Mouse (Mus musculus): ENCODE measurements around the gene Olfr576. TPM values are rescaled to one million over a fixed set of nuclear protein-coding genes. Genes with fewer than 3 reads are reported as not detected.

Gene Olfr576
- polyA plus RNA-seq (2014; fragmentation: Illumina TruSeq; extraction: RNeasy Lipid Tissue Mini Kit (QIAGEN cat#74804); ENCODE audit: low read depth, low replicate concordance) = not detected

DNA sequence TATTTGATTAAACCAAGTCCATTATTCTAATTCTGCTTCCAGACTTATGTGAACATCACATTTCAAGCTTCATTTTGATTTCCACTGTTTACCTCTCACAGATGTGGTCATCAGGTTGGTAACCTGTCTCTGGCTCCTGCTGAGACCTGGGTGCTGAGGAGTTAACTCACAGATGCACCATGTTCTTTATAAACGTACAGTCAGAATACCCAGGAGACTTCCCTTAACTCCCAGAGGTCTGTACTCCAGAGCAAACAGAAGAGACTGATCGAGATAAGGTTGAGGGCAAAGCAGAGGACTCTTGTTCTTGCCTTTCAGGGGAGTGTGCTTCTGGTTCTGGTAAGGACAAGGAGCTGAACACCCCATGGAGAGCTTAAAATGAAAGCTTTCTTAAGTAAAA lies at the start of gene Olfr576:
Olfr576 (plus strand) TSS at position 301 of the 400 bp plus-strand sequence.

DNA sequence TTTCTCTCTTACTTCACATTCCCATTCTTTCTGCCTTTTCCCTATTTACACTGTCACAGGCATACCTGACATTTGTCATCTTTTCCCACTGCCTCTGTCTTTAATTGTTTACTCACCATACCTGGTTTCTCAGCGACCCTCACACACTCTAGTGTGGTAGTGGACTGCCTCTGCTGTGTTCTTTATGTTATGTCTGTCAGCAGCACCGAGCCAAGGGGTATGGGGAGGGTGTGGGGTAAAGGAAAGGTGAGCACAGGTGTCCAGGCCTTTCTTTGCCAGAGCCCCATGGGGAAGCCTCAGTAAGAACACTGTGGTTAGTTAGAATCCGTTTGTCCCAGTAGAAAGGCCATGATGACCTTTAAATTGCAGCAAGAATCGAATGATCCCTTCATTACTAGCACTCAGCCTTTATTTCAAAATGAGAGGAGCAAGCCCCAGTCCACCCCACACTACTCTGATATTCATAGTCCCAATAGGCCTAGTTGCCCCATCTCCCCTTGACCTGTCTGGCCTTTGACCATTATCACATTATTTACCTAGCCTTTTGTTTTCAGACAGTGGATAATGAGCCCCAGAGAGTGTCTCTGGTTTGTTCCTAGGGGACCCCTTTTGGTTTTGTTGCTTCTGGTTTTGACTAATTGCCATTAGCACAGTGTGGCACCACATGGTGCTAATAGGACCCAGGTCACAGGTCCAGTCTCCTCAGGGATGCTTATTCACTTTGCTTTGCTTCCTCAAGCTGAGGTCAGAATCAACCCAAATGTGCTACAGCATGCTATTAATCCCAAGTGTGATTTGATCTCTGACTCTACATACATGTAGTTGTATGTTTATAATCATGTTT lies 45.2 kb upstream of the Olfr576 start, which contains the start of gene Olfr571:
Olfr571 (minus strand) TSS at position 505 of the 844 bp plus-strand sequence.

DNA sequence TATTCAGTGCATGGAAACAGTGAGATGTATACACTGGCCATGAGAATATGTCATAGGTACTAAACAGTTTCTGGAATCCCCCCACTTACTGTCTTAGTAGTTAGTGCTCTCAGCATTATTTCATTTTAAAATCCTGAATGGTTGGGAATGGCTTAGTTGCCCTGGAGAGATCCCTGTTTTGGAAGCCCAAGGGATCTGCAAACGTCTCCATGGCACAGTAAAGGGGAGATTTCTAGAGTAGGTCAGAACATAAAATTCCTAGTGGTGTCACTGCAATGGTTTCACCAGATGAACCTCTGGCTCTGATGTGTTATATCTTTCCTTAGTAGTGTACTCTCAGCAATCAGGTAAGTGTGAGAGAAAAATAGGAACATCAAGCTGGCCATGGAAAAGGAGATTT lies 38.4 kb upstream of the Olfr576 start, which contains the start of gene Olfr572:
Olfr572 (plus strand) TSS at position 301 of the 400 bp plus-strand sequence.

DNA sequence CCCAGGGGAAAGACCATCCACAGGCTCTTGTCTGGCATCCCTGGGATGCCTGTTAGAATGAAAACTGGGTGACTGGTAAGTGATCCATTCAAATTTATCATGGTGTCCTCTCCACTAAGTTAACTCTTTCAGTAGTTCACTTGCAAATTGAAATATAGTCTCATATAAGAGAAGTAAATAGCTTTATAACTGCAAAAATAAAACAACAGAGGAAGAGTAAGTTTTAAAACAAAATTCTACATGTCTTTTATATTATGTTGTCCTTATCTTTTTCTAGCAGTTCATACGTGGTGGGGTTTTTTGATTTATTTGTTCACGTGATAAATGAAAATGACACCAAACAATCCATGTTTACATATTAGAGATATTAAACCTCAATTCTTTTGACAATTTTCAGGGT lies 20.0 kb upstream of the Olfr576 start, which contains the start of gene Olfr573-ps1:
Olfr573-ps1 (minus strand) TSS at position 101 of the 400 bp plus-strand sequence.

DNA sequence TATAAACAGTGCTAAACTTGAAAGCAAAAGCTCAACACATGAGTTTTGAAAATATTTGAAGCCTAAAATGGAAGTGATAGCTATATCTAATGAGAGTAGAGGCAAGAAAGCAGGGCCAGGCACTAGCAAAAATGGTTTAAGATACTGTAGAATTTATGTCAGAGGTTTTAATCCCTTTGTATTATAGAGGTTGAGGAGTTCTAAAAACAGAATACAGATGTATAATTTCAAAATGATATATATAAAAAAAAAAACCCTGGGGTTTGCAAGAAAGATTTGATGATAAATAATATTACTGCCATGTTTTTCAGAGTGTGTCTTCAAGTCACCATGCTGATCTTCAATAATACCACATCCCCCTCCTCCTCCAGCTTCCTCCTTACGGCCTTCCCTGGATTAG lies 14.3 kb upstream of the Olfr576 start, which contains the start of gene Olfr574:
Olfr574 (plus strand) TSS at position 301 of the 400 bp plus-strand sequence.

DNA sequence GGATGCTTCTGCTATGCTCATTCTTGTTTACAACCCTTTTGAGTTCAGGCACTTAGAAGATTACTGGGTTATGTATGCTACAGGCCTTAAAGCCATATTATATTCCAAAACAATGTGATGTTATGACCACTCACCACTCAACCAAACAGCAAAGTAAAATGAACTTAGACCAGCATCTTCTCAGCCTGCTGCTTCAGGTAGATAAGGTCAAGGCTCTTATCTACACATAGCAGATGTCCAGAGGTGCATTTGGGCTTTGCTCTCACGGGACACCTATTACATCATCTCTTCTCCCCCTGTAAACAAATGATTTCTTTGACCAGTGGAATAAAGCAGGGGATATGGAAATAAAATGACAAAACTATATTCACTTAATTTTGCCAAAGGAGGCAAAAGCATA lies 3.9 kb upstream of the Olfr576 start, which contains the start of gene Olfr575:
Olfr575 (minus strand) TSS at position 183 of the 400 bp plus-strand sequence.

DNA sequence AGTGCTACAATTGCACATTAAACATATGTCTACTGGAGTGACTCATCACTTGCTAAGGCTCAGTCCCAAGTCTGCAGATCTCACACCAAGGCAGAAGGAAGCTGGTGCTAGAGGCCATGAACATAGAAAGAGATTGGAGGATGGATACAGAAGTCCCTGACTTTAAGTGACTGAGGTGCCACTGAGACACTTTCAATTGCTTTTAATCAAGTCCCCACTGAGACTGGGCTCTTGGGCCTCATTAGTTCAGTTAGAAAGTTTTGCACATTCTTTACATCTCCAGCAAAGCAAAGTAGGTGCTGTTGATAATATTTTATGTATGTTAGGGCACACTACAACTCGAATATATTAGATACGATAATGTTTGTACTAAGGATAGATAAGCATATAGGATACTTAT lies 13.4 kb downstream of the Olfr576 start, which contains the start of gene Olfr577:
Olfr577 (minus strand) TSS at position 101 of the 400 bp plus-strand sequence.

DNA sequence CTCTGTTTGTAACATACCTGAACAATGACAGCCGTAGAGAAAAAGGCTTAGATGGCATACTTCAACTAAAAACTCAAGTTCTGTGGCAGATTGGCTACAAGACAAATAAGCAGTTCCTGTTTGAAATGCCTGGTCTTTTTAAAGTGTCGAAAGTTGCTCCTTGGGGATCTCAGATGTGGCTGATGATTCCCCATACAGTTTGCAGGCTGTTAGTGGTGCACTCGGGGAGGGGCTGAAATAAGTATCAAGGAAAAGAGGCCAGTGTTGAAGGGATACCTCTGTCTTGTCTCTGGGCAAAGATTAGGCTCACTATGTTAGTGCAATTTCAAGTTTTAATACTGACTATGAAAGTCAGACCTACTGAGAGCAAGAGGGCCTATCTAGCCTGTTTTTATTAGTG lies 26.8 kb downstream of the Olfr576 start, which contains the start of gene Olfr578:
Olfr578 (minus strand) TSS at position 101 of the 400 bp plus-strand sequence.

Other genes with a start within 250 kb of the Olfr576 start
- not detected for gene Olfr33, start 243.6 kb upstream of the Olfr576 start, polyA plus RNA-seq (2014; fragmentation: Illumina TruSeq; extraction: RNeasy Lipid Tissue Mini Kit (QIAGEN cat#74804); ENCODE audit: low read depth, low replicate concordance)
- not detected for gene Olfr559, start 235.2 kb upstream of the Olfr576 start, polyA plus RNA-seq (2014; fragmentation: Illumina TruSeq; extraction: RNeasy Lipid Tissue Mini Kit (QIAGEN cat#74804); ENCODE audit: low read depth, low replicate concordance)
- gene Olfr560, start 203.3 kb upstream of the Olfr576 start, polyA plus RNA-seq (2014; fragmentation: Illumina TruSeq; extraction: RNeasy Lipid Tissue Mini Kit (QIAGEN cat#74804); ENCODE audit: low read depth, low replicate concordance) = not detected
- gene Olfr78, start 203.2 kb upstream of the Olfr576 start, polyA plus RNA-seq (2014; fragmentation: Illumina TruSeq; extraction: RNeasy Lipid Tissue Mini Kit (QIAGEN cat#74804); ENCODE audit: low read depth, low replicate concordance) = not detected
- not detected for gene Olfr561, start 191.4 kb upstream of the Olfr576 start, polyA plus RNA-seq (2014; fragmentation: Illumina TruSeq; extraction: RNeasy Lipid Tissue Mini Kit (QIAGEN cat#74804); ENCODE audit: low read depth, low replicate concordance)
- not detected for gene Olfr564, start 159.2 kb upstream of the Olfr576 start, polyA plus RNA-seq (2014; fragmentation: Illumina TruSeq; extraction: RNeasy Lipid Tissue Mini Kit (QIAGEN cat#74804); ENCODE audit: low read depth, low replicate concordance)
- gene Olfr566, start 103.9 kb upstream of the Olfr576 start, polyA plus RNA-seq (2014; fragmentation: Illumina TruSeq; extraction: RNeasy Lipid Tissue Mini Kit (QIAGEN cat#74804); ENCODE audit: low read depth, low replicate concordance) = not detected
- gene Olfr568, start 85.5 kb upstream of the Olfr576 start, polyA plus RNA-seq (2014; fragmentation: Illumina TruSeq; extraction: RNeasy Lipid Tissue Mini Kit (QIAGEN cat#74804); ENCODE audit: low read depth, low replicate concordance) = not detected
- not detected for gene Olfr569, start 71.8 kb upstream of the Olfr576 start, polyA plus RNA-seq (2014; fragmentation: Illumina TruSeq; extraction: RNeasy Lipid Tissue Mini Kit (QIAGEN cat#74804); ENCODE audit: low read depth, low replicate concordance)
- not detected for gene Olfr570, start 68.1 kb upstream of the Olfr576 start, polyA plus RNA-seq (2014; fragmentation: Illumina TruSeq; extraction: RNeasy Lipid Tissue Mini Kit (QIAGEN cat#74804); ENCODE audit: low read depth, low replicate concordance)
- not detected for gene Olfr571, start 45.1 kb upstream of the Olfr576 start, polyA plus RNA-seq (2014; fragmentation: Illumina TruSeq; extraction: RNeasy Lipid Tissue Mini Kit (QIAGEN cat#74804); ENCODE audit: low read depth, low replicate concordance)
- not detected for gene Olfr572, start 38.3 kb upstream of the Olfr576 start, polyA plus RNA-seq (2014; fragmentation: Illumina TruSeq; extraction: RNeasy Lipid Tissue Mini Kit (QIAGEN cat#74804); ENCODE audit: low read depth, low replicate concordance)
- not detected for gene Olfr573-ps1, start 20.1 kb upstream of the Olfr576 start, polyA plus RNA-seq (2014; fragmentation: Illumina TruSeq; extraction: RNeasy Lipid Tissue Mini Kit (QIAGEN cat#74804); ENCODE audit: low read depth, low replicate concordance)
- not detected for gene Olfr574, start 14.2 kb upstream of the Olfr576 start, polyA plus RNA-seq (2014; fragmentation: Illumina TruSeq; extraction: RNeasy Lipid Tissue Mini Kit (QIAGEN cat#74804); ENCODE audit: low read depth, low replicate concordance)
- not detected for gene Olfr575, start 3.9 kb upstream of the Olfr576 start, polyA plus RNA-seq (2014; fragmentation: Illumina TruSeq; extraction: RNeasy Lipid Tissue Mini Kit (QIAGEN cat#74804); ENCODE audit: low read depth, low replicate concordance)
- gene Olfr577, start 13.3 kb downstream of the Olfr576 start, polyA plus RNA-seq (2014; fragmentation: Illumina TruSeq; extraction: RNeasy Lipid Tissue Mini Kit (QIAGEN cat#74804); ENCODE audit: low read depth, low replicate concordance) = not detected
- not detected for gene Olfr578, start 26.7 kb downstream of the Olfr576 start, polyA plus RNA-seq (2014; fragmentation: Illumina TruSeq; extraction: RNeasy Lipid Tissue Mini Kit (QIAGEN cat#74804); ENCODE audit: low read depth, low replicate concordance)
- gene Olfr582, start 75.4 kb downstream of the Olfr576 start, polyA plus RNA-seq (2014; fragmentation: Illumina TruSeq; extraction: RNeasy Lipid Tissue Mini Kit (QIAGEN cat#74804); ENCODE audit: low read depth, low replicate concordance) = not detected
- not detected for gene Olfr583, start 88.6 kb downstream of the Olfr576 start, polyA plus RNA-seq (2014; fragmentation: Illumina TruSeq; extraction: RNeasy Lipid Tissue Mini Kit (QIAGEN cat#74804); ENCODE audit: low read depth, low replicate concordance)
- gene Olfr584, start 119.2 kb downstream of the Olfr576 start, polyA plus RNA-seq (2014; fragmentation: Illumina TruSeq; extraction: RNeasy Lipid Tissue Mini Kit (QIAGEN cat#74804); ENCODE audit: low read depth, low replicate concordance) = not detected
- not detected for gene Olfr585, start 135.1 kb downstream of the Olfr576 start, polyA plus RNA-seq (2014; fragmentation: Illumina TruSeq; extraction: RNeasy Lipid Tissue Mini Kit (QIAGEN cat#74804); ENCODE audit: low read depth, low replicate concordance)
- not detected for gene Olfr586, start 163.0 kb downstream of the Olfr576 start, polyA plus RNA-seq (2014; fragmentation: Illumina TruSeq; extraction: RNeasy Lipid Tissue Mini Kit (QIAGEN cat#74804); ENCODE audit: low read depth, low replicate concordance)
- not detected for gene Olfr588-ps1, start 178.2 kb downstream of the Olfr576 start, polyA plus RNA-seq (2014; fragmentation: Illumina TruSeq; extraction: RNeasy Lipid Tissue Mini Kit (QIAGEN cat#74804); ENCODE audit: low read depth, low replicate concordance)
- not detected for gene Olfr589, start 193.7 kb downstream of the Olfr576 start, polyA plus RNA-seq (2014; fragmentation: Illumina TruSeq; extraction: RNeasy Lipid Tissue Mini Kit (QIAGEN cat#74804); ENCODE audit: low read depth, low replicate concordance)
- gene Olfr591, start 215.7 kb downstream of the Olfr576 start, polyA plus RNA-seq (2014; fragmentation: Illumina TruSeq; extraction: RNeasy Lipid Tissue Mini Kit (QIAGEN cat#74804); ENCODE audit: low read depth, low replicate concordance) = not detected
- gene Olfr592, start 222.1 kb downstream of the Olfr576 start, polyA plus RNA-seq (2014; fragmentation: Illumina TruSeq; extraction: RNeasy Lipid Tissue Mini Kit (QIAGEN cat#74804); ENCODE audit: low read depth, low replicate concordance) = not detected
- gene Olfr593, start 249.2 kb downstream of the Olfr576 start, polyA plus RNA-seq (2014; fragmentation: Illumina TruSeq; extraction: RNeasy Lipid Tissue Mini Kit (QIAGEN cat#74804); ENCODE audit: low read depth, low replicate concordance) = not detected